Mouse (Mus musculus): ENCODE measurements at regions not wholly inside any gene's neighbourhood (a gene's known extent, or its start where the extent isn't known, plus 50 kb on each side); places are given as distances from the start of the nearest gene placed in this dataset.

DNA sequence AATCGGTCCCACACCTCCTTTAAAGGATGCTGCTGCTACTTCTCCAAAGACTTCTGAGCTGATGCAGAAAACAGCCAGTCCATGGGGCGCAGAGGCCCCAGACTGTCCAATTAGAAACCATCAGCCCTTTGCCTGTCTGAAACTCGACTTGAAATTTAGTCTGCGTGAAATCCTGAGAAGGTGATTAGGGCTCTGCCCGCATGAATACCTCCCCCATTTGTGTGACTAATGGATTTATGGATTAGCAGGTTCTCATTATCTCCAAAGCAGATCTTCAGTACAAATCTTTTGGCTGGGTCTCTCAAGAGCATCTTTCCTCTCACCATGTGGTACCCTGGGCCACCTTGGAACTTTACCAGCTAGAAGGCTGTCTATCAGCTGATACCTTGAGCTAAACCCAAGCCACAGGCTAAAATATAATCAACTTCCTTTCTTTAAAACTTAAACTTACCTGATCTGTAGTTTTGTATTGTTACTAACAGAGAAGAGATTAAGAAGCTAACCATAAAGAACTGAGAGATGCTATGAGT is 72.1 kb upstream of the Shb start:
- H3K27ac ChIP-seq (ENCODE audit: insufficient read depth, low read length) = no peak overlapping the region
- H3K4me1 ChIP-seq (ENCODE audit: control insufficient read depth, insufficient read depth, low read length) = no peaks in the 10 kb centered on the region
- no peak overlapping the region for H3K4me3 ChIP-seq (ENCODE audit: insufficient read depth, low read length)
- TF ChIP-seq POLR2A (IDR thresholded peaks at IDR 0.05; ENCODE audit: extremely low read depth, insufficient read depth, low read length) (no peak), CTCF (IDR thresholded peaks at IDR 0.05; ENCODE audit: extremely low read depth, insufficient read depth, low read length) (no peak)

DNA sequence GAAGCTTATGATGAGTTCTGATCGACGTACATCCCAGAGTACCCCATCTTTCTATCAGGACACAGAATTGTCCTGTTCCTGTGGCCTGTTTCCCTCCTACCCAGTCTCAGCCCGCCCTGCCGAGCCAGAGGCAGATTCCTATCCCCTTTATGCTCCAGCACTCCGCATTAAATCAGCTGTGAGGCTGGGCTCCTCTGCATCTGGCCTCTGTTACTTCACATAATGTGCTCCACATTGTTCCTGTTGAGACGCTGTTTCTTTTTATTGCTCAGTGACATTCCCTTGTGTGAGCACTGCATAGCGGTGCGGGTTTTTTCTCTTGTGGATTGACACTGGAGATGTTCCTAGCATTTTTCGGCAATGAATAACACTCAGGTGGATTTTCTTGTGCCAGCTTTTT is 68.2 kb upstream of the Shb start:
- no peak overlapping the region for H3K27ac ChIP-seq (ENCODE audit: insufficient read depth, low read length)
- H3K4me1 ChIP-seq (ENCODE audit: control insufficient read depth, insufficient read depth, low read length) = no peaks in the 10 kb centered on the region
- TF ChIP-seq CTCF (IDR thresholded peaks at IDR 0.05; ENCODE audit: extremely low read depth, insufficient read depth, low read length) (no peak), POLR2A (IDR thresholded peaks at IDR 0.05; ENCODE audit: extremely low read depth, insufficient read depth, low read length) (no peak)
- no peak overlapping the region for H3K4me3 ChIP-seq (ENCODE audit: insufficient read depth, low read length)

GRCm38 (mm10) chr4:45593435-45593991 is 61.2 kb upstream of the Shb start:
- Histone ChIP-seq H3K27ac (ENCODE audit: insufficient read depth, low read length) (no peak overlapping the region), H3K4me3 (ENCODE audit: insufficient read depth, low read length) (no peak overlapping the region), H3K4me1 (ENCODE audit: control insufficient read depth, insufficient read depth, low read length) (no peaks in the 10 kb centered on the region)
- TF ChIP-seq POLR2A (IDR thresholded peaks at IDR 0.05; ENCODE audit: extremely low read depth, insufficient read depth, low read length) = no peak
- no peak for TF ChIP-seq CTCF (IDR thresholded peaks at IDR 0.05; ENCODE audit: extremely low read depth, insufficient read depth, low read length)

DNA sequence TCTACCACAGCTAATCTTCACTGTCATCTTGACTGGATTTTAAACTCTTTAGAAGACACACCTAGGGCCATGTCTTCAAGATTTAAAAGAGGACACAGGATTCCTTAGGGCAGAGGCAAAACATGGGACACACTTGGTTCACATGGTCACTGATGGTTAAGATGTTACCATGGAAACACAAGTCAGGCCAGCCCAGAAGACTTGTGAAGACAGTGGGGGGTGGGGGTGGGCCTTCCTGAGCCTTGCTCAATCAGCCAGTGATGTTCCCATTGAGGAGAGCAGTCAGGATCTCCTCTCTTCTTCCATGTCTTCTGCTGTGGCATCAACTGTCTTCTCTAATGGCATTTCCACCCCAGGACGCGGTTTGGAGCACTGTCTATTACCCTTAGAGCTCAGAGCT is 60.5 kb upstream of the Shb start:
- Histone ChIP-seq H3K27ac (ENCODE audit: insufficient read depth, low read length) (no peak overlapping the region), H3K4me3 (ENCODE audit: insufficient read depth, low read length) (no peak overlapping the region), H3K4me1 (ENCODE audit: control insufficient read depth, insufficient read depth, low read length) (no peaks in the 10 kb centered on the region)
- TF ChIP-seq POLR2A (IDR thresholded peaks at IDR 0.05; ENCODE audit: extremely low read depth, insufficient read depth, low read length) = no peak
- TF ChIP-seq CTCF (IDR thresholded peaks at IDR 0.05; ENCODE audit: extremely low read depth, insufficient read depth, low read length) = no peak

GRCm38 (mm10) chr4:45591405-45592315 is 59.4 kb upstream of the Shb start:
- H3K4me3 ChIP-seq (ENCODE audit: insufficient read depth, low read length) = no peak overlapping the region
- no peak for TF ChIP-seq CTCF (IDR thresholded peaks at IDR 0.05; ENCODE audit: extremely low read depth, insufficient read depth, low read length)
- TF ChIP-seq POLR2A (IDR thresholded peaks at IDR 0.05; ENCODE audit: extremely low read depth, insufficient read depth, low read length) = no peak

DNA sequence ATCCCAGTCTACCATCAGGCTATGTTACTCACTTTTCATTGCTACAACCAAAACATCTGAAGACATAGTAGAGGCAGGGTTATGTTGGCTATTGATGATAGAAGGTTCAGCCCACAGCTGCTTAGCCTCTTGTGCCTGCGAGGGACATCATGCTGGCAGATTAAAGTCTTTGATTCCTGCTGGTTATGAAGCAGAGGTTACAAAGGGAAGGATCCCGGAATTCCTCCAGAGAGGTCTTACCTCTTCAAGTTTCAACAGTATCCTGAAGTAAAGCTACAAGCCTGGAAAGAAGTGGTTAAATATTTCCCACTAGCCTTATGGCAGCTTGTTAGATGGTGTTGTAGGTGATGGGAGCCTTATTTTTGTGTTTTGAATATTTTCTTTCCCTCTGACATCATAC is 58.6 kb upstream of the Shb start:
- TF ChIP-seq POLR2A (IDR thresholded peaks at IDR 0.05; ENCODE audit: extremely low read depth, insufficient read depth, low read length) = no peak
- no peak for TF ChIP-seq CTCF (IDR thresholded peaks at IDR 0.05; ENCODE audit: extremely low read depth, insufficient read depth, low read length)
- Histone ChIP-seq H3K4me1 (ENCODE audit: control insufficient read depth, insufficient read depth, low read length) (no peaks in the 10 kb centered on the region), H3K4me3 (ENCODE audit: insufficient read depth, low read length) (no peak overlapping the region), H3K27ac (ENCODE audit: insufficient read depth, low read length) (no peak overlapping the region)

More at GRCm38 (mm10) chr4:45591405-45592315, 59.4 kb upstream of the Shb start:
- Histone ChIP-seq H3K4me1 (ENCODE audit: control insufficient read depth, insufficient read depth, low read length) (no peaks in the 10 kb centered on the region), H3K27ac (ENCODE audit: insufficient read depth, low read length) (no peak overlapping the region)

DNA sequence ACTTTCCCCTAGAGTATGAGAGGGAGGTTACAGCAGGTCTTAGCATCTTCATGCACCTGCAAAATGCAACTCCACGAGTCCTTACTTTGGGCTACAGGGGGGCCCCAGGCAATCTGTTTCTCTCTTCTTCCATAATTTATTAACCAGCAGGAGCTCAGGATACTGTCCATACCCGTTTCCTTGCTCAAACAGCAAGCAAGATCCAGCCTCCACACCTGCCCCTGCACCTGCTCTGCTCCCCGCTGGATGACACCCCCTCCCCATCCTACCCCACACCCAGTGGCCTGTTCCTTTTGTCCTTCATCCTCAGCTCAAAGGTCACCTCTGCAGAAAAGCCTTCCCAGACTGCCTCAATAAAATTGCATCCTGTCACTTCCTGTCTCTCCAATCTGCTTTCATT is 56.1 kb upstream of the Shb start:
- H3K27ac ChIP-seq (ENCODE audit: insufficient read depth, low read length) = no peak overlapping the region
- H3K4me3 ChIP-seq (ENCODE audit: insufficient read depth, low read length) = no peak overlapping the region
- H3K4me1 ChIP-seq (ENCODE audit: control insufficient read depth, insufficient read depth, low read length) = no peaks in the 10 kb centered on the region; the same call in 1 of the 2 replicates
- TF ChIP-seq POLR2A (IDR thresholded peaks at IDR 0.05; ENCODE audit: extremely low read depth, insufficient read depth, low read length) (no peak), CTCF (IDR thresholded peaks at IDR 0.05; ENCODE audit: extremely low read depth, insufficient read depth, low read length) (no peak)

DNA sequence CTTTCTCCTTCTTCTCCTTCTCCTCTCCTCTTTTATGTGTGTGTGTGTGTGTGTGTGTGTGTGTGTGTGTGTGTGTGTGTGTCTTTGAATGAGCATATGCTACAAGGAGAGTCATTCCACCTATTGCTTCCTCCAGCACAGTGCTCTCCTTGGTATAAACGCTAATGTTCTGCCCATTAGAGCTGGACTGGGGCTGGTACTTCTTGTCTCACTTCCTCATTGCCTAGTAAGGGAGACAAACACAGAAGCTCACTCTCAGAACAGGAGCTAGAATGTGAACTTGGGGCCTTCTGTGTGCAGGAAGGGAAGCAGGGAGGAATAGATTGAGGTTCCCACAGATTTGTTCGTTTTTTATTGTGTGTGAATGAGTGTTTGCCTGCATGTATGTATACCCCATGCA is 54.9 kb upstream of the Shb start:
- Histone ChIP-seq H3K4me3 (ENCODE audit: insufficient read depth, low read length) (no peak overlapping the region), H3K27ac (ENCODE audit: insufficient read depth, low read length) (no peak overlapping the region), H3K4me1 (ENCODE audit: control insufficient read depth, insufficient read depth, low read length) (no peaks in the 10 kb centered on the region; the same call in 1 of the 2 replicates)
- TF ChIP-seq CTCF (IDR thresholded peaks at IDR 0.05; ENCODE audit: extremely low read depth, insufficient read depth, low read length) (no peak), POLR2A (IDR thresholded peaks at IDR 0.05; ENCODE audit: extremely low read depth, insufficient read depth, low read length) (no peak)

- TF ChIP-seq POLR2A (IDR thresholded peaks at IDR 0.05; ENCODE audit: extremely low read depth, insufficient read depth, low read length) = no peak
- Histone ChIP-seq H3K27ac (ENCODE audit: insufficient read depth, low read length) (no peak overlapping the region), H3K4me3 (ENCODE audit: insufficient read depth, low read length) (no peak overlapping the region), H3K4me1 (ENCODE audit: control insufficient read depth, insufficient read depth, low read length) (no peaks in the 10 kb centered on the region; the same call in 1 of the 2 replicates)
These were observed 54.0 kb upstream of the Shb start for GRCm38 (mm10) chr4:45586310-45586709.
